Mouse (Mus musculus): ENCODE results near the gene Dnajb13. TPM values are rescaled to one million over a fixed set of nuclear protein-coding genes. Genes with fewer than 3 reads are reported as not detected.
A peak's percentile ranks its signal among the peaks of the same experiment; 100 is the strongest.

Gene Dnajb13
- total and polyA plus RNA-seq, 2 experiments from 2014 or later: 3.4 to 7.0 TPM

- Histone ChIP-seq H3K36me3 (ENCODE audit: insufficient read depth) (peaks cover 13% of the 10 kb centered on the region), H3K27me3 (ENCODE audit: insufficient read depth, low read length) (no peaks in the 10 kb centered on the region), H3K4me1 (ENCODE audit: insufficient read depth) (peaks cover 5% of the 10 kb centered on the region; the same call in 1 of the 2 replicates), H3K27ac (ENCODE audit: low read depth, low read length) (no peak overlapping the region; the same call in 1 of the 2 replicates), H3K4me2 (ENCODE audit: low read depth) (no peak overlapping the region), H3K9me3 (ENCODE audit: low read length) (no peaks in the 10 kb centered on the region), H3K9ac (no peak overlapping the region), H3K4me3 (ENCODE audit: low read depth, low read length) (no peak overlapping the region)
- 72% methylated on average over 2 of the region's 2 CpGs for WGBS
- no peak for TF ChIP-seq CTCF (IDR thresholded peaks at IDR 0.05; ENCODE audit: low read depth)
- no peak for ATAC-seq
- DNase-seq: no peak
These were observed 21.1 kb upstream of the Dnajb13 start for GRCm38 (mm10) chr7:100535831-100536230.

GRCm38 (mm10) chr7:100534216-100534615 is 19.5 kb upstream of the Dnajb13 start:
- Histone ChIP-seq H3K27ac (ENCODE audit: low read depth, low read length) (no peak overlapping the region), H3K4me1 (ENCODE audit: insufficient read depth) (peaks cover 5% of the 10 kb centered on the region; the same call in 1 of the 2 replicates), H3K9me3 (ENCODE audit: low read length) (no peaks in the 10 kb centered on the region), H3K27me3 (ENCODE audit: insufficient read depth, low read length) (no peaks in the 10 kb centered on the region), H3K4me2 (ENCODE audit: low read depth) (no peak overlapping the region), H3K4me3 (ENCODE audit: low read depth, low read length) (no peak overlapping the region), H3K9ac (no peak overlapping the region), H3K36me3 (ENCODE audit: insufficient read depth) (peaks cover 3% of the 10 kb centered on the region)
- no peak for DNase-seq
- TF ChIP-seq CTCF (IDR thresholded peaks at IDR 0.05; ENCODE audit: low read depth): no peak
- ATAC-seq: no peak
- WGBS: 75% methylated on average over 3 of the region's 3 CpGs

- WGBS: 78% methylated on average over 2 of the region's 2 CpGs
- TF ChIP-seq CTCF (IDR thresholded peaks at IDR 0.05; ENCODE audit: low read depth): no peak
- H3K27ac ChIP-seq (ENCODE audit: low read depth, low read length): no peak overlapping the region
- H3K9ac ChIP-seq: no peak overlapping the region
- DNase-seq (no peak), ATAC-seq (no peak)
- no peak overlapping the region for H3K4me3 ChIP-seq (ENCODE audit: low read depth, low read length)
- H3K27me3 ChIP-seq (ENCODE audit: insufficient read depth, low read length): no peaks in the 10 kb centered on the region
- no peaks in the 10 kb centered on the region for H3K9me3 ChIP-seq (ENCODE audit: low read length)
- H3K4me1 ChIP-seq (ENCODE audit: insufficient read depth): peaks cover 5% of the 10 kb centered on the region; the same call in 1 of the 2 replicates
- H3K4me2 ChIP-seq (ENCODE audit: low read depth): no peak overlapping the region
- no peaks in the 10 kb centered on the region for H3K36me3 ChIP-seq (ENCODE audit: insufficient read depth)
These were observed 18.7 kb upstream of the Dnajb13 start for GRCm38 (mm10) chr7:100533503-100533902.

GRCm38 (mm10) chr7:100530766-100531165 is 16.0 kb upstream of the Dnajb13 start:
- Histone ChIP-seq H3K4me2 (ENCODE audit: low read depth) (no peak overlapping the region), H3K4me3 (ENCODE audit: low read depth, low read length) (no peak overlapping the region), H3K36me3 (ENCODE audit: insufficient read depth) (no peaks in the 10 kb centered on the region), H3K9ac (no peak overlapping the region), H3K4me1 (ENCODE audit: insufficient read depth) (no peaks in the 10 kb centered on the region), H3K27ac (ENCODE audit: low read depth, low read length) (no peak overlapping the region), H3K27me3 (ENCODE audit: insufficient read depth, low read length) (no peaks in the 10 kb centered on the region), H3K9me3 (ENCODE audit: low read length) (no peaks in the 10 kb centered on the region)
- no peak for TF ChIP-seq CTCF (IDR thresholded peaks at IDR 0.05; ENCODE audit: low read depth)
- 91% methylated on average over 5 of the region's 5 CpGs for WGBS
- DNase-seq: no peak
- ATAC-seq: no peak

- H3K4me2 ChIP-seq (ENCODE audit: low read depth): no peak overlapping the region
- no peak overlapping the region for H3K4me3 ChIP-seq (ENCODE audit: low read depth, low read length)
- no peak for TF ChIP-seq CTCF (IDR thresholded peaks at IDR 0.05; ENCODE audit: low read depth)
- H3K27ac ChIP-seq (ENCODE audit: low read depth, low read length): no peak overlapping the region
- WGBS: 76% methylated on average over 8 of the region's 8 CpGs
- no peaks in the 10 kb centered on the region for H3K4me1 ChIP-seq (ENCODE audit: insufficient read depth)
- H3K9ac ChIP-seq: no peak overlapping the region
- no peaks in the 10 kb centered on the region for H3K27me3 ChIP-seq (ENCODE audit: insufficient read depth, low read length)
- H3K9me3 ChIP-seq (ENCODE audit: low read length): no peaks in the 10 kb centered on the region
- ATAC-seq (no peak), DNase-seq (no peak)
- no peaks in the 10 kb centered on the region for H3K36me3 ChIP-seq (ENCODE audit: insufficient read depth)
These were observed 9.9 kb upstream of the Dnajb13 start for GRCm38 (mm10) chr7:100524669-100525068.

GRCm38 (mm10) chr7:100522222-100522621 is 7.5 kb upstream of the Dnajb13 start:
- Histone ChIP-seq H3K4me2 (ENCODE audit: low read depth) (no peak overlapping the region), H3K9ac (no peak overlapping the region), H3K27me3 (ENCODE audit: insufficient read depth, low read length) (no peaks in the 10 kb centered on the region), H3K9me3 (ENCODE audit: low read length) (no peaks in the 10 kb centered on the region), H3K4me3 (ENCODE audit: low read depth, low read length) (no peak overlapping the region), H3K4me1 (ENCODE audit: insufficient read depth) (no peaks in the 10 kb centered on the region), H3K27ac (ENCODE audit: low read depth, low read length) (no peak overlapping the region), H3K36me3 (ENCODE audit: insufficient read depth) (no peaks in the 10 kb centered on the region)
- 73% methylated on average over 3 of the region's 3 CpGs for WGBS
- DNase-seq: no peak
- ATAC-seq: no peak
- no peak for TF ChIP-seq CTCF (IDR thresholded peaks at IDR 0.05; ENCODE audit: low read depth)

GRCm38 (mm10) chr7:100520663-100521285 is 6.0 kb upstream of the Dnajb13 start:
- H3K27ac ChIP-seq (ENCODE audit: low read depth, low read length): no peak overlapping the region
- WGBS: 21% methylated on average over 10 of the region's 10 CpGs
- no peaks in the 10 kb centered on the region for H3K36me3 ChIP-seq (ENCODE audit: insufficient read depth)
- H3K27me3 ChIP-seq (ENCODE audit: insufficient read depth, low read length): no peaks in the 10 kb centered on the region
- no peak overlapping the region for H3K4me2 ChIP-seq (ENCODE audit: low read depth)
- no peak overlapping the region for H3K4me3 ChIP-seq (ENCODE audit: low read depth, low read length)
- no peaks in the 10 kb centered on the region for H3K9me3 ChIP-seq (ENCODE audit: low read length)
- no peaks in the 10 kb centered on the region for H3K4me1 ChIP-seq (ENCODE audit: insufficient read depth)
- DNase-seq (peak; percentile 84), ATAC-seq (peak; percentile 83)
- H3K9ac ChIP-seq: no peak overlapping the region
- peak; percentile 93 for TF ChIP-seq CTCF (IDR thresholded peaks at IDR 0.05; ENCODE audit: low read depth)

Measured in forebrain, postnatal 0 days (tissue).